In the genomic region with DNA sequence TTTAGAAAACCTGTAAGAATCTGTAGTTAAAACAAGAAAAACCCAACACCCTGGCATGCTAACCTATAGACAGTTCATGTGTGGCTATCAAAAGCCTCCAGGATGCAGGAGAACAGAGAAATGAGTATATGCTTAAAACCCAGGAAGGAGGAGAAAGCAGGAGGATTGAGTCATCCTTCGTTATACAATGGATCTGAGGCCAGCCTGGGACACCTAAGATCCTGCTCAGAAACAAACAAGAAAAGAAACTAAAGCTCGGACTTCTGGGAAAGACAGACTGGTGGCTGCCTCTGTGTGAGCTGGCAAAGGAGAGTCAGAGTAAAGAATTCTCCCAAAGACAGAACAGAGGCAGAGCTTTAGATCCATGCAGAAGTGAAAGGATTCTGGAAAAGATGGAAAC, we compare ENCODE assay signal across 34 mouse cellular contexts.
"Had no signal": no experiment of that assay in that cellular context is flagged by ENCODE, and none has a peak within 500 bp of the region (broad histone marks: within the 10 kb centered on the region; RNA-seq: fewer than 3 reads in every experiment).

No protein-coding gene starts in this region.

- H3K4me3 ChIP-seq: heart, embryonic 10.5 days; heart, embryonic 12.5 days; heart, embryonic 13.5 days; heart, embryonic 15.5 days; hindbrain, embryonic 10.5 days; hindbrain, embryonic 12.5 days; hindbrain, embryonic 13.5 days; hindbrain, embryonic 15.5 days; intestine, embryonic 15.5 days; kidney, embryonic 15.5 days; left cerebral cortex, adult 2 months had no signal

- H3K27ac ChIP-seq: heart, embryonic 10.5 days; heart, embryonic 13.5 days; heart, embryonic 15.5 days; hindbrain, embryonic 10.5 days; hindbrain, embryonic 12.5 days; hindbrain, embryonic 13.5 days; hindbrain, embryonic 14.5 days; hindbrain, embryonic 15.5 days; hindbrain, postnatal 0 days; intestine, embryonic 15.5 days; kidney, embryonic 15.5 days; kidney, postnatal 0 days; left cerebral cortex, adult 2 months had no signal

- ATAC-seq: hindbrain, embryonic 16.5 days; hindbrain, postnatal 0 days; inflammation-experienced regulatory T-cells, adult 6 months; intestine, embryonic 15.5 days; intestine, embryonic 16.5 days; intestine, postnatal 0 days had no signal

- DNase-seq: heart, postnatal 10 days; heart, postnatal 14 days; heart, postnatal 36 days; heart, postnatal 4 days; kidney, adult 11 months; kidney, adult 18-20 months; kidney, adult 2 months; kidney, adult 8-10 months; kidney, adult 9 months; kidney, postnatal 10 days; kidney, postnatal 14 days; kidney, postnatal 25 days; kidney, postnatal 36 days; kidney, postnatal 4 days; layer of hippocampus, adult 9-11 months; layer of hippocampus, postnatal 36 days had no signal
